Mouse (Mus musculus): Measurements from ENCODE around the gene Gnb1l.

The Gnb1l gene

DNA sequence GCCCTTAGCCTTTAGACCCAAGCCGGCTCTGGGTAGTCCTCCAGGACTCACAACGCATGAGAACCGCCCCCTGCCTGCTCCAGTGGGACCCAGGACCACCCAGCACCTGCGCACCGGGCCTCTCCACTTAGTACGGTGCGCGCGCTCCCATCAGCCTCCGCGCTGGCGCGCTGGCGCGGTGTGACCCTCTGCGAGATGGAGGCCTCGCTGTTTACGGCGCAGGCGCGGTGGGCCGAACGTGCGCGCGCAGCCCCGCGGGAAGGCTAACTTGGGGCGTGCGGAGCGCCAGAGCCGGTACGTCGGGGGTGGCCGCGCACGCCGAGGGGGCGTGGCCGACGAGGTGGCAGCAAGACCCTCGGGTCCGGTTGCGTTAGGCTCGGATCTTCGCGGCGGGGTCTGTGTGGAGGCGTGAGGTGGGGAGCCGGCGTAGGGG, at the start of gene Gnb1l, which contains the start of gene Rtl10:
Gene Gnb1l, plus strand, starts transcription at position 156 of the 433 bp plus-strand sequence.
Gene Rtl10, plus strand, starts transcription at position 344 of the 433 bp plus-strand sequence.
- DNase-seq (ENCODE audit: low spot score) = peak; percentile 87

DNA sequence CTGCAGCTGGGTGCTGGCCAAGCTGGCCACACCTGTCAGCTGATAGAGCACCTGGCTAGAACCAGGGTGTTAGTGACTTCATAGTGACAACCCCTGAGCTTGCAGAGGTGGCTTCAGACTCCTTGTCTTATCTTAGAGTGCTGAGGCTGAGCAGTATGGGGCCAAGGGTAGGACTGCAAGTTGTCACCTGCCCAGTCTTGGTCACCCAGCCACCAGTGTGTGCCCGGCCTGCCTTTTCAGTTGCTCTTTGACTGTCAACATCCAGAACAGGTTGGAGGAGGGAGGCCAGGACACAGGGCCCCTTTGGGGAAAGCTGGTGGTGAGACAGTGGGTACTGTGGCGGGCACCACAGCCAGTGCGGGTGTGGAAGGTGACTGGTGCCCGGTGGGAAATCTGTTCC, 49.5 kb upstream of the Gnb1l start:
- no peak for DNase-seq (ENCODE audit: low spot score)

GRCm38 (mm10) chr16:18451486-18452181, 46.9 kb upstream of the Gnb1l start:
- no peak for DNase-seq (ENCODE audit: low spot score)

DNA sequence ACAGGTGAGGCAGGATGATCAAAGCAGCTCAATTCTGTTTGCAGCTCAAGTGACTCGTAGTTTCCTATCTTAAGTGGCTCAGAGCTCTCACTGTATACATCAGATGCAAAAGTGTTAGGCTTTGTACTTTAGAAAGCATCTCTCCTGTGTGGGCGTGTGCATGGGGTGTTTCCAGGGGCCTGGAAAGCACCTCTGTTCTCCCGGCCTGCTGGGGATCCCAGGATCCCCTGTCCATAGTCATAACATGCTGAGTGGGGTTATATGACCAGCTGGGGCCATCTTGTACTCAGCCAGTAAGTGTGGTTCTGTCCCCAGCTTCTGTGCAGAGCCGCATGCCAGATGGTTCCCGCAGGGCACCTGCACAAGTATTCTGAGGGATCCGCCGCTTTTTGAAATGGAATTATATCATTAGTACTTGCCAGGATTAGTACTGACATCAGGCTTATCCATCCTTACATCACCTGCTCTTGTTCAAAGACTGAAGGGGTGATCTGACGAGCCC, 46.1 kb upstream of the Gnb1l start:
- no peak for DNase-seq (ENCODE audit: low spot score)

- no peak for DNase-seq (ENCODE audit: low spot score)
These were observed 44.7 kb upstream of the Gnb1l start for GRCm38 (mm10) chr16:18453846-18454245.

GRCm38 (mm10) chr16:18455407-18455806, 43.1 kb upstream of the Gnb1l start:
- DNase-seq (ENCODE audit: low spot score) = no peak

DNA sequence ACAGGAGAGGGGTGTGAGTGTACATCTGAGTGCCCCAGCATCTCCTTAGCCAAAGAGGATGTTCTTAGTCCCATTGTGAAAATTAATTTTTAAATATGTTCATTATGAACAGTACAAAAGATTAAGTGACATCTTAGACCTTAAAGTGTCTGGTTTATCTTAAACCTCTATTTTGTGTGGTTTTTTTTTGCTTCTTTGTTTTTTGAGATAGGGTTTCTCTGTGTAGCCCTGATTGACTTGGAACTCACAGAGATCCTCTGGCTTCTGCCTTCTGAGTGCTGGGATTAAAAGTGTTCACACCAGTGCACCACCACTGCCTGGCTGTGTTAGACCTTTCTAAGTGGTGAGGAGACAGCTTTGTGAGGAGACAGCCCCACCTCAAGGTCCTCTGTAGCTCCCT, 39.9 kb upstream of the Gnb1l start:
- no peak for DNase-seq (ENCODE audit: low spot score)

GRCm38 (mm10) chr16:18459335-18459954, 39.1 kb upstream of the Gnb1l start:
- no peak for DNase-seq (ENCODE audit: low spot score)

GRCm38 (mm10) chr16:18459955-18460370, 38.5 kb upstream of the Gnb1l start:
- DNase-seq (ENCODE audit: low spot score) = no peak

DNA sequence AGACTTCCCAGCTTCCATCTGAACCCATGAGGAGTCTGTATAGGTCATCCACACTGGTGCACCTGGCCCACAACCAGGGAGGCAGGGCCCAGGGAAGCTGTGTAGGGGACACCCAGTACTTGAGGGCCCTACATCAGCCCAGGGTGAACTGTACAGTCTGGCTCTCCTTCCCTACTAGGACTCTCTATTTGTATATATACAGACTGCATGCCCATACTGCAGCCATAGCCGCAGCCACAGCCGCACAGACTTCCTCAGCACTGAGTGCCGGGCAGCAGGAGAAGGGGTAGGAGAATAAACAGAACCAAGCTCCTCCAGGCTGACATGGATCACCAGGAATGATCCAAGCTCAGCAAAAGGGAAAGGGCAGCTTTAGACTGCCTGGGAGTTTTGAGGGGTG, 37.7 kb upstream of the Gnb1l start:
- DNase-seq (ENCODE audit: low spot score) = no peak

DNA sequence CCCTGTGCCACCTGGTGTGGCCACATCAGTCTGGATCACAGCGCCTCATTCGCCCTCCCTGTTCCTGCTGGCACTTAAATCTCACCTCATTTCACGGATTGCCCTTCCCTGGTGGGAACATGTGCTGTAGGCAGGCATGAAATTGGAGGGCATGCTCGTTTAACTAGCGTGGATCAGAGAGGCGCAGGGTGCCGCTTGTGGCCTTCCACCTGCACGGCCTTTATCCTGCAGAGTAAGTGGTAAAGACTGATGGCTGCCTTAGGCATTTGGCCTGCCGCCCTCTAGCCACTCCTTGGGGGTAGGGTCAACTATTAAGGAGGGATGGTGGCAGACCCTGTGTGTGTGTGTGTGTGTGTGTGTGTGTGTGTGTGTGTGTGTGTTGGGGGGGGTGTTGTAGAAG, 36.5 kb upstream of the Gnb1l start:
- no peak for DNase-seq (ENCODE audit: low spot score)

- DNase-seq (ENCODE audit: low spot score) = no peak
These were observed 35.9 kb upstream of the Gnb1l start for GRCm38 (mm10) chr16:18462598-18462997.

- no peak for DNase-seq (ENCODE audit: low spot score)
These were observed 34.2 kb upstream of the Gnb1l start for GRCm38 (mm10) chr16:18464271-18464670.

DNA sequence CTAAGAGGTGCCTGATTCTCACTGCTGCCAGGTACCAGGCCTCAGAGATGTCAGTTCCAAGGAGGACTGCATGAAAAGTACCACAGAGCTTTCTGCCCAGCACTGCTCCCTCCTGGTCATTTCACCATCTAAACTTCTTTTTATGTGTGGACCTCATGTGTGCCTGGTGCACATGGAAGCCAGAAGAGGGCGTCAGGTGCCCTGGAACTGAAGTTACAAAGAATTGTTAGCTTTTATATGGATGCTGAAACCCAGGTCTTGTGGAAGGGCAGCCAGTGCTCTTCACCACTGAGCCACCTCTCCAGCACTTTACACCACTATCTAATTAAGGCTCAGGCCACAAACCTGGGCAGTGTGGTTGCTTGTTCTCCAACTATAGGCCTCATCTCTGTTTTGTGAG, 27.7 kb upstream of the Gnb1l start:
- DNase-seq (ENCODE audit: low spot score) = no peak

- no peak for DNase-seq (ENCODE audit: low spot score)
These were observed 27.0 kb upstream of the Gnb1l start for GRCm38 (mm10) chr16:18471381-18471955.

- no peak for DNase-seq (ENCODE audit: low spot score)
These were observed 26.5 kb upstream of the Gnb1l start for GRCm38 (mm10) chr16:18471976-18472375.

- DNase-seq (ENCODE audit: low spot score) = no peak
These were observed 26.1 kb upstream of the Gnb1l start for GRCm38 (mm10) chr16:18472416-18472815.

DNA sequence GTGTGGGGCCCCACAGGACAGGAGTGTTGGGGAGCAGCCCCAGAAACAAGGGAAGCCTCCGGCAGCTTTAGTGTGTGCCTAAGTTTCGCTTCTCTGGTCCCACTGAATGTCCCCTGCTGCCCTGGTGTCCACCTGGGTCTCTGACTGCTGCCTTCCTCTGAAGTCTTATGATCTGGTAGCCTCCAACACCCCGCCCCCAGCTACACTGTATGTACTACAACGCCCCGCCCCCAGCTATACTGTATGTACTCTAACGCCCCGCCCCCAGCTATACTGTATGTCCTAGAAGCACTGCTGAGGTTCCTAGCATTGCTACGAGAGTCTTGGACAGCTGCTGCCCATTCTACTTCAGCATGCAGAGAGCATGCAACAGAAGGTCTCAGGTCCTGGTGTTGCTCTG, 25.5 kb upstream of the Gnb1l start:
- no peak for DNase-seq (ENCODE audit: low spot score)

- no peak for DNase-seq (ENCODE audit: low spot score)
These were observed 24.5 kb upstream of the Gnb1l start for GRCm38 (mm10) chr16:18474021-18474420.

DNA sequence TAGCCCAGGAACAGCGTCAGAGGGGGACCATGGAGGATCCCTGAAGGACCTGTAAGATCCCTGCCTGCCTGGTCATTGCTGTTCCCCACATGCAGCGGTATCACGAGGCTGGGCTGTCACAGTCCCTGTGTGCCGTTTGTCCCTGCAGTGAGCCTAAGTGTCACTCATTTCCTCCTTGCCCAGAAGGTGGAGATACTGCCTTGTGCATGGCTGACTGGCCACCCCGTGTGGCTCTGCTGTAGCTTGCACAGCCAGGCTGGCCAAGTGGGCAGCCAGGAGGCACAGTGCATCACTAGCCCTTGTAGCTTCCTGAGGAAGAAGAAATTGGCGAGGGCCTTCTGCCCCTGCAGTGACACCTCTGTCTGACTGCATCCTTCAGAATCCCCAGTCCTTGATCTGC, 20.5 kb upstream of the Gnb1l start:
- no peak for DNase-seq (ENCODE audit: low spot score)

- no peak for DNase-seq (ENCODE audit: low spot score)
These were observed 18.8 kb upstream of the Gnb1l start for GRCm38 (mm10) chr16:18479667-18480066.

DNA sequence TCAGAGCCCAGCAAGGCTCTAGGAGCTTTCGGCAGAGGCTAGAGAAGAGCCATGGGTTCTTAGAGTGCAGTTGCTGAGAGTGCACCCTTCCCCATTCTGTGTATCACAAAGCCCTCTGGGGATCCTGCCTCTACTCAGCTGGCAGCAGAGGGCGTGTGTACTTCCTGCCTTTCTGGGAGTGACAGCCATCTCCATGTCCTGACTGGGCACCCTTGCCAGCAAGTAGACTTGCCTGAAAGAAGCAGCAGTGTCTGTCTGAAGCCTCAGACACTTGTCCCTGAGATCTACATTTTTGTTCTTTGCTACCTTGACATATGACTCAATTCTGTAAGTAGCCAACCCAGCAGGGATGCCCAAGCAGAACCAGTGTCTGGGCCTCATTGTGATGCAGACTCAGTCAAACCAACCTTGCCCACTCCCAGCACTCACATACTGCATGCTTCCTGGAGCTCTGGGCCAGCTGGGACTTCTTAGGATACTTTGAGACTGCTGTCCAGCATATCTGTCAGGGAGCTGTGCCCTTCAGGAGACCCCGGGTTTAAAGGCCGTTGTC, 17.5 kb upstream of the Gnb1l start:
- DNase-seq (ENCODE audit: low spot score) = no peak

DNA sequence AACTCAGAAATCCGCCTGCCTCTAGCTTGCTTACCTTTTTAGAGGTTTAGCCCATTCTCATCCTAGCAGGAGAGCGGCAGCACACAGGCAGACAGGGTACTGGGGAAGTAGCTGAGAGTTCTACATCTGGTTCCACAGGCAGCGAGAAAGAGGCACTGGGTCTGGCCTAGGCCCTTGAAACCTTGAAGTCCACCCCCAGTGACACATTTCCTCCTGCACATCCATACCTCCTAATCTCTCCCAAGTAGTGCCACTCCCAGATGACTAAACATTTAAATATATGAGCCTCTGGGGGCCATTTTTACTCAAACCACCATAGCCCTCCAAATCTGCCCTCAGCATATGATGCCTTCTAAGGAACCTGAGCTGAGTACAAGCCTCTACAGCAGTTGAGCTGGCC, 16.1 kb upstream of the Gnb1l start:
- DNase-seq (ENCODE audit: low spot score) = no peak

Measured in ovary, postnatal 10 days (tissue).